Mouse (Mus musculus) naive thymus-derived CD4-positive, alpha-beta T cell, adult 5 months (primary cell): ENCODE data around the gene Hist1h1d. TPM values are rescaled to one million over a fixed set of nuclear protein-coding genes. Genes with fewer than 3 reads are reported as not detected.

ENCODE experiments used
- polyA plus RNA-seq: library from polyadenylated mRNA; unstranded; fragments of 100-300 nt; shearing (Covaris generic); gene quantifications from one replicate; pipeline ENCODE4 v1.2.1, GENCODE M21; 2017

The Hist1h1d gene
- 0.37 TPM for polyA plus RNA-seq

GRCm38 (mm10) chr13:23552962-23553361, at the start of gene Hist1h1d:
Hist1h1d (plus strand) TSS chr13:23553262.

GRCm38 (mm10) chr13:23530901-23531875, 21.9 kb upstream of the Hist1h1d start, which contains the start of gene Hist1h4h:
Hist1h4h (plus strand) TSS chr13:23531050.

GRCm38 (mm10) chr13:23533560-23534367, 19.3 kb upstream of the Hist1h1d start, which contains the start of gene Hist1h2af:
Hist1h2af (plus strand) TSS chr13:23533906.

GRCm38 (mm10) chr13:23535137-23536075, 17.7 kb upstream of the Hist1h1d start, which contains the start of gene Hist1h3g:
Hist1h3g (plus strand) TSS chr13:23535422.

GRCm38 (mm10) chr13:23542999-23543607, 10.0 kb upstream of the Hist1h1d start, which contains the start of gene Hist1h2bh:
Hist1h2bh (minus strand) TSS chr13:23543392.

GRCm38 (mm10) chr13:23543965-23544786, 8.9 kb upstream of the Hist1h1d start, which contains the start of gene Hist1h3f:
Hist1h3f (plus strand) TSS chr13:23544052.

GRCm38 (mm10) chr13:23551146-23551834, 1.8 kb upstream of the Hist1h1d start, which contains the start of gene Hist1h4f:
Hist1h4f (minus strand) TSS chr13:23551648.

GRCm38 (mm10) chr13:23561883-23562659, 9.0 kb downstream of the Hist1h1d start, which contains the start of gene Hist1h3e:
Hist1h3e (minus strand) TSS chr13:23562369.

GRCm38 (mm10) chr13:23571022-23571503, 18.0 kb downstream of the Hist1h1d start, which contains the start of the genes Hist1h2ae and Hist1h2bg:
Hist1h2ae (minus strand) TSS chr13:23571220.
Hist1h2bg (plus strand) TSS chr13:23571396.

GRCm38 (mm10) chr13:23573898-23574524, 20.9 kb downstream of the Hist1h1d start, which contains the start of the genes Hist1h2bf and Hist1h2ad:
Hist1h2bf (minus strand) TSS chr13:23574196.
Hist1h2ad (plus strand) TSS chr13:23574381.

GRCm38 (mm10) chr13:23575271-23575851, 22.3 kb downstream of the Hist1h1d start, which contains the start of gene Hist1h3d:
Hist1h3d (plus strand) TSS chr13:23575763.

GRCm38 (mm10) chr13:23581408-23582218, 28.6 kb downstream of the Hist1h1d start, which contains the start of gene Hist1h4d:
Hist1h4d (plus strand) TSS chr13:23581598.

